Mouse (Mus musculus): ENCODE measurements around the gene E130114P18Rik.

Gene E130114P18Rik

DNA sequence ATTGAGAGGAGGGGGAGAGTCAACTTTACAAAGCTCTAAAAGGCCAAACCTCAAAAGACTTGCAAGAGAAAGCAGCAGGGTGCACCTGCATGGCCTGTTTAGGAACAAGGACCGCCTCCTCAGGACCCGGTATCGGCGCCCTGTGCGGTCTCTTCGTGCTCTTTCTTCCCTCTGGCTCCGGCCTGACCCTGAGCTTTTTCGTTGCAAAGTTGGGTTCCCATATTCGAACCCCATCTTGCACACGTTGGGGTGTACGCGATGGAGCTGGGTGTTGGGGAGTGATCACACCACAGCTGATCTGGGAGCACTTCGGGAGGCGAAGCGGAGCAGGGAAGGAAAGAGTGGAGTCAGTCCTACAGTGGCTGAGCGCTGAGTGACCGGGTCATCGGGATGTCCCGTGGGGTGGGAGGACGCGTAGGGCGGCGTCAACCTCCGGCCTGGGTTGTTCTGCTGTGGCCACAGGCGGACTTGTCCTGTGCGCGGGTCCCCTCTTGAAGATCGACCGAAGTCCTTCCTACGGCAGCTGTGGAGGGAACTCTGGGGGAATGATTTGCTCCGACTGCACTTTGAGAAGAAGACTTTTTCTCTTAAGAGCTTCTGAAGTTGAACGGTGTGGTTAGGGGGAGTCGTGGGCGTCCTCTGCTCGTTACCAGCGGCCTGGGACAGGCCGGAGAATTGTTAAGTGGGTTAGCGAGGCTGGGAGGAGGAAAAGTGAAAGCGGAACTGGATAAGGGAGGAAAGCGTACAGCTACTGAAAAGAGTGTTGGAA lies 26.2 kb downstream of the E130114P18Rik start:
- DNase-seq (ENCODE audit: low spot score): peak; percentile 64

DNA sequence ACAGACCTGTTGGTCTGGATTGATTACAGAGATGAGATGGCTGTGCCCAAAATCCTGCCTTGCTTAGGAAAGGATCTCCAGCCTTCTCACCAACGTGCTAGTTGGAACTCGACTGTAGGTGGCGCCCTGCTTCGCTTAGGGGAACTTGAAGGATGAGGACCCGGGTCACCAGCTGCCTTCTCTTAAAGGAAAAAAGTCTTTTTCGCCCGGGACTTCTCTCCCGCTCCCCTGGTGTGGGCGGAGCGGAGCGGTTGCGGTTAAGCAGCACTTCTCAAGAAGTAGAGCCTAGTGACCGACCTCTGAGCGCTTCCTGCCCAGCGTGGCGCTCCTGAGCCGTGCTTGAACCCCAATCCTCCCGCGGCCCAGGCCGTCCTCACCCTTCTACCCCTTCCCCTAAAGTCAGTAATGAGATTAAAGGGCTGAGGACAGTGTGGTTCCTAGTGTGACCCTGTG lies 26.8 kb downstream of the E130114P18Rik start:
- DNase-seq (ENCODE audit: low spot score): peak; percentile 79

DNA sequence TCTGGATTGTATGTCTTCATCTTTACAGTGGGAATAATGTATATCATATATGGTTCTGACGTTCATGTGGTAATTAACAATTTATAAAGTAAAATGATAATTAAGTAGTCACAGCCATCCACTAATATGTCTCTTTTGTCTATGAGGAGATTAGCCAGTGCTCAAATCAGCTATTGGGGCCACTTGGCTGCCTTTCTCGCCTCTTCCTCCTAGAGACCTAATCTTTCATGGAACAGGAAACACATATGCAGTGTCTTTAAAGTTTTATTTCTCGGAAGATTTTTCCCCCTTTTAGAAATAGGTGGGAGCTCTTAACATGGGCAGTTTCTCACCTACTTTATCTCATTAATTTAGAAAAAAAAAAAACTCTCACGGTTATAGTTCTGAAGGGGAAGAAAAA lies 27.5 kb downstream of the E130114P18Rik start:
- DNase-seq (ENCODE audit: low spot score): no peak

DNA sequence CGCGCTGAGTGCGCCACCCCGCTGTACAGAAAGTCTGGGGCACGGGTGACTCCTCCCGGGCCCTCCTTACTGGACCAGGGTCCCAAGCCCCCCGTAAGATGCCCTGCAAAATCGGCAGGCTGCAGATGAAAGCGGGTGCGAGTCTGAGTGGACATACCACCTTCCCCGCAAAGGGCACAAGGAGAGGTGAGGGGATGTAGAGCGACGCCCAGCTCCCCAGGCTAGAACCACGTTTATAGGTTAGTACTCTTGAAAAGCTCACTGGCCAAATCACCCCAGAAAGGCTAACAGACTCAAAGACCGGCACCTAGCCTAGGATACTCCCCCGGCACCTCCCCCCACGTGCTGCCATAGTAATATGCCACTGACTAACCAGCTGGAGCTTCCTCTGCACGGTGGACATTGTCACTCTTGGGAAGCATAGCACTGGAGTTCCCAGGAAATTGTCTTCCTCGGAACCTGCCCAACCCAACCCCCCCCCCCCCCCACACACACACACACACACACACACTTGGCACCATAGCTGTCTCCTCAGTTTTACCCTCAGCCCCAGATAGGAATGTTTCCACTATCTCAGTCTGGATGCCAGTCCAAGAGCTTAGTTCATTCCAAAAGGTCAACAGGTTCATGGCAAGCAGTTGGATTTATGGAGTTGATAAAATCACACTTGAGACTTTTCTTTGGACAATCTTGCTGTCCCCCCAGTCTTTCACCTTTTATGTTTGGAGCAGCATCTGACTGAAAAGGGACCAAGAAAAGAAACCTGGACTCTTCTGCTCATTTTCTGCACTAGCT lies 31.6 kb downstream of the E130114P18Rik start:
- no peak for DNase-seq (ENCODE audit: low spot score)

DNA sequence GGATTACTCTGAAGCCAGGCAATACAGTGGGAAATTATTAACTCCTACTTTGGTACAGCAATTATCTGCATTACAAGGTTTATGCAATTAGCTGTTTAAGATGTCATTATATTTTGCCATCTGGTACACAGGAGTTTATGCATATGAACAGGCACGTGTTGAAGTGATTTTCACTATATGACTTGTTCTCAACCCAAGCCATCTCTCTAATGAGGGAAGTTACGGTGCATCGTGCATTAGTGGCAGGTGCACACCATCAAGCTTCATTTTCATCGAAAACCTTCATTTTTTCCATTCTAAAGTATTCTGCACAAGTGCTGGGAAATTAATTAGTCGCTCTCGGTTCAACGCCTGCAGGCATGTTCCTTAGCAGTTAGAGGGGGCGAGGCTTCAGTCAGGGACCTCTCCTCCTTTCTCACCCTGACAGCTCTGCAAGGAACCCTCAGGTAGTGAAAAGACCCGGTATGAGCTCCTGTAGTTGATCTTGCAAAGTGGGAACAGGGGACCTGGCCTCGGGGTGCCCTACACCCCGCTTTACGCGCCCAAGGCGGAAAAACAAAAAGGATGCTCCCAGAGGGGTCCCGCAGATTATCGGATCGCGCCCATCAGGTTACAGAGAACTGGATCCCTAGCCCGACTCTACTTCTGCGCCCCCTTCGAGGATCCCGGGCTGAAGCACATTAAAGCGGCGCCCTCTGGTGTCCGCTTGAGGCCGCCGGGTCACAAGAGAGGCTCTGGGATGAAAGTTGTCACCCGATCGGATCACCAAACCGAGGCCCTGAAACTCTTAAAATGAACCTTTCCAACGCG lies 32.4 kb downstream of the E130114P18Rik start:
- DNase-seq (ENCODE audit: low spot score): peak; percentile 71

DNA sequence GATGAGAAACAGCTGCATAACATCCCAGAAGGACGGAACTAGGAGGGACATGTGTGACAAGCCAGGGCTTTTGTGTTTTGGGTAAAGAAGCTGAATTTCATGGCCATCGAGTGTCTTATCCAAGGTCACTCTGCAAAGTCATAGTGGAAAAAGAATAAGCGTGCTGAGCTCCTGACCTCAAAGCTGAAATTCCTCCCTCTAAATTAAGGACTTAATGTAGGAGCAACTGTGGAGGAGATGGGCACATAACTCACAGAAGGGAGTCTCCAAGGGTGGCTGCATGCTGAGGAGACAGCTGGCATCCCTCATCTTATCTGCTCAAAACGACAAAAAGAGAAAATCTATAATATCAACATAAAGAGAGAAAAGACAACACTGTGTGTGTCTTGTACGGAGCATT lies 33.9 kb downstream of the E130114P18Rik start:
- no peak for DNase-seq (ENCODE audit: low spot score)

DNA sequence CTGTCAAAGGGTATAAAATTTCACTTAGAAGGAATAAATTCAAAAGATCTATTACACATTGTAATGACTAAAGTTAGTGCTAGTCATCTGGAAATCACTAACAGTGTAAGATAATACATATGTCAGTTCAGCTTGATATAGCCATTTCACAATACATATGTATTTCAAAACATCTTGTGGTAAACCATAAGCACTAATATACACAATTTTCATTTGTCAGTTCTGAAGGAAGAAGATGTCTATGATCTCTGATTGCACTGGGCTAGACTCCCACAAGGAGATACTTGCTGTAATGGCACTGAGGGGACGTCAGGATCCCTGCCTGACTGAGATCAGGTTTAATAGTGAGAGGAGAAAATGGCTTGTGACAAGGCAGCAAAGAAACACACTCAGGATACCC lies 44.5 kb downstream of the E130114P18Rik start:
- DNase-seq (ENCODE audit: low spot score): no peak

DNA sequence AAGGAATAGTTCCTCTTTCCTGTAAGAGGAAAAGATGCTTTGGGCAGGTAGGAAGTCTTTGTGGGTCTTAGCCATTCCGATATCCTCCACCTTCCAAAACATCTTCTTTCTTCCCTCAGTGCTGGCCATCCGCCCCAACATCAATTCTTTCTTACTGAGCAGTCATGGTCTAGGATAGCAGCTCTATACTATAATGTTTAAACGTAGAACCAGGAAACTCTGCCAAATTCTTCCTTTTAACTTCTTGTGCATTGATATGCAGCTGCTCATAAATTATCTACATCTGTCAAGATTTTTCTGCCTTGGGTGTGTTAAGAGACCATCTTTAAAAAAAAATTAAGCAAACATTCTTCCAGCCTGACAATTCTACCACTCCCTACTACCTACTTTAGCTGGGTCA lies 47.5 kb downstream of the E130114P18Rik start:
- DNase-seq (ENCODE audit: low spot score): no peak

DNA sequence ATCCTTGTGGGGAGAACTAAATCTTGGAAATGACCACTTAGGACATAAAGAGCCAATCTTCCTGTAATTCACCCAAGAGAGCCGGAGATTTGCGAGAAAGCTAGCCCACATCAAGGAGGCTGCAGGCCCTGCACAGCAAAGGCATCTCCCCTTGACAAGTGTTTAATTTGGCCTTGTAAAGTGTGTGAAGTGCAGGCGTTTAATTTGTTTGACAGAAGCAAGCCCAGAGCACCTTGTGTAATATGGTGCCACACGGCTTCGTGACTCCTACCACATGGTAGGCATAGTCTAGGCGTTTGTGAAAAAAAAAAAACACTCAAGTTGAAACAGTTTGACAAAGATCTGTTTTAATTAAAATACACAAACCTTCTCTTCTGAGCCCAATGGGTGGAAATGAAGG lies 47.9 kb downstream of the E130114P18Rik start:
- DNase-seq (ENCODE audit: low spot score): no peak

DNA sequence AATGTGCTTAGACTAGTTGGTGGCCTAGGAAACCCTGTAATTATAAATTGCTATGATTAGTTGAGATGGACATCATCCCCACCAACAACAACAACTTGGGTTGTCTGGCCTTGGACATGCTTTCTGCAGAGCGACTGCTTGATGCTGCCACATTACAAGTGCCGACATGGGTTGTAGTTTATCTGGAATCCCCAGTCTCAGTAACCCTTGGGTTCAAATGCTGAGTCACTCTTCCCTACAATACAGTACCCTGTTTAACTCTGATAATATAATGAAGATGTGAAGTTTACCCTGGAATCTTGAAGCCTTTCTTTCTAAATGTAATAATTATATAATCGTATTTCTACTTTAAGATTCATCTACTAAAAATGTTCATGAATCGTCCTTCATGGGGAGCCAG lies 49.4 kb downstream of the E130114P18Rik start:
- DNase-seq (ENCODE audit: low spot score): no peak

DNA sequence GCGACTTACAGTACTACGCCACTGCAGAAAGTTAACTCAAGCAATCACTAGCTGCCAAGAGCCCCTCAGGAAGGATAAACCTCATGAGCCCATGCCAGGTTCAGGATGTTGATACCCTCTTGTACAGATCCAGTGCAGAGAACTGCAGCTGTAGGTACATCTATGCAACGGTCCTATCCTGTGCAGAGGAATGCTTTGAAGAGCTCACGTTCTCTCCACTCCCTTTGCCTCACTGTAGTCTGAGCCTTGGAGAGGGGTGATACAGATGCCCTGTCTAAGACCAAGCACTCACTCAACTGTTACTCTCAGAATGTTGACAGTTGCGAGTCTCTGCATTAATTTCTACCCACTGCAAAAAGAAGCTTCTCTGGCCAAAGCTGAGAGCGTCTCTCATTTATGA lies 54.5 kb downstream of the E130114P18Rik start:
- no peak for DNase-seq (ENCODE audit: low spot score)

DNA sequence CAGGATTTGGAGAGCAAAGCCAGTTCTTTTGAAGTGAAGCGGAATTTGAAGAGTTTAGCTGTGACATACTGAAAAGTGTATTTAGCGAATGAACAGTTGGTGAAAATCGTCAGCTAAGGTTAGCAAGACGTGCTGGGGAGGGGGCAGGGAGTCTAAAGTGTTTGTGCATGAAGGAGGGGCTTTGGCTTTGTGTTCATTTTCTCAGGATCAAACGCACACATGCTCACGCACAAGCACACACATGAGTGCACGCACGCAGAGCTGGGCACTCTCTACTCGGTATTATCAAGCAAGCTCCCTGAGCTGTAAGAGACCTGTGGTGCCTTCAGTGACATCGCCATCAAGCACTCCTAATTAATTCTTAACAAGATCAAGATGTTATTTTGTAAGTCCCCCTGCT lies 55.2 kb downstream of the E130114P18Rik start:
- no peak for DNase-seq (ENCODE audit: low spot score)

DNA sequence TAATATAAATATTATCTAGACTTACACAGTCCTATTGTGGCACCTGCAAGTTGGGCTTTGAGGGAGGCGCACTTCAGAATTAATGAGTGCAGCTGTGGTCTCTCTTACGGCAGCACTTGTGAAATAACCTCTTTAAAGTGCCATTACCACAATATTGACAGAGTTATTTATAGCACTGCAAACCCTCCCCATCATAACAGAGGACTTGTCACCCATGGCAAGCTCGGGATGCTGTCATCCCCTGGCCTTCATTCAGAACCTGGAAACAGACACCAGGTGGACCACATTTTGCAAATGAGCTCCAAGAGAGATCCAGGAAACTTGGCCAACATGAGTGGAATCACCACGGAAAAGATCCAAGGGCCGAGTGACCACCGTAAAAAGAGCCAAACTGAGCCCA lies 63.3 kb downstream of the E130114P18Rik start:
- DNase-seq (ENCODE audit: low spot score): no peak

DNA sequence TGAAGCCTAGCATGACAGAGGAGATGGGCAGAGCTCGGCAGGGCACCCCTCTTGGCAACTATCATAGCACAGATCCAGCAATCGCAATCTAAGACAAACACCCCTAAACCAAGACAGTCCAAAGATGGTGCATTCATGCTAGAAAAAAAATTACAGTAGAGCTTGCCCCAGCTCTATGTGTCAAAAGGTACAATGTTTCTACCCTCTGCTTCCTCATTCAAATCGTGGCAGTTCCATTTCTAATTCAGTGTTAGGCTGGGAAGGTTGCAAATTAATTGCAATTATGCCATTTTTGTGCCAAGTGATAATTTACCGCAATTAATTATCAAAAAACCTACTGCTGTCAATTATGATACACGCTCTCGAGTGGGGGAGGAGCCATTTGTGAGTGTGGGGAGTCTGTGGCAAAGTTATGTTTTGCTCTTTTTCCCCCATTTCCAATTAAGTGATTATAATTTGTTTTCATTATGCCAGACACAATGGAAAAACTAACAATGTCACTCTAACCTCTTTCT lies 63.7 kb downstream of the E130114P18Rik start:
- DNase-seq (ENCODE audit: low spot score): no peak

DNA sequence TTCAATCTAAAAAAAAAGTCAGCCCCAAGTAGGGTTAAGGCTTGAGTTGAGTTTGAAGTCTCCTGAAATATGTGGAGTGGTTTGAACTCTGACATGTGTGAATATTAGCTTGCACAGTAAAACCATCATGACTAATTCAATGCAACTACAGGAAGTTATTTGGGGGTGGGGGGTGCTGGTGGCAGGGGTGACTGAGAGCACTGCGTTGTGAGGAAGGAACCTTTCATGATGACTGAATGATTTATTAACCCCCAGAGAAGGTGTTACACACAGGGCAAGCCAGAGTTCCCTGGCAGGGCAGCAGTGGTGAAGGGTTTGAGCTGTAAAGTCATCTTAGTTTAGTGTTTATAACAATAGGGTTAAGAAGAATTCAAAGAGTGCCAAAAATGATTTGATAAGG lies 65.3 kb downstream of the E130114P18Rik start:
- DNase-seq (ENCODE audit: low spot score): no peak

DNA sequence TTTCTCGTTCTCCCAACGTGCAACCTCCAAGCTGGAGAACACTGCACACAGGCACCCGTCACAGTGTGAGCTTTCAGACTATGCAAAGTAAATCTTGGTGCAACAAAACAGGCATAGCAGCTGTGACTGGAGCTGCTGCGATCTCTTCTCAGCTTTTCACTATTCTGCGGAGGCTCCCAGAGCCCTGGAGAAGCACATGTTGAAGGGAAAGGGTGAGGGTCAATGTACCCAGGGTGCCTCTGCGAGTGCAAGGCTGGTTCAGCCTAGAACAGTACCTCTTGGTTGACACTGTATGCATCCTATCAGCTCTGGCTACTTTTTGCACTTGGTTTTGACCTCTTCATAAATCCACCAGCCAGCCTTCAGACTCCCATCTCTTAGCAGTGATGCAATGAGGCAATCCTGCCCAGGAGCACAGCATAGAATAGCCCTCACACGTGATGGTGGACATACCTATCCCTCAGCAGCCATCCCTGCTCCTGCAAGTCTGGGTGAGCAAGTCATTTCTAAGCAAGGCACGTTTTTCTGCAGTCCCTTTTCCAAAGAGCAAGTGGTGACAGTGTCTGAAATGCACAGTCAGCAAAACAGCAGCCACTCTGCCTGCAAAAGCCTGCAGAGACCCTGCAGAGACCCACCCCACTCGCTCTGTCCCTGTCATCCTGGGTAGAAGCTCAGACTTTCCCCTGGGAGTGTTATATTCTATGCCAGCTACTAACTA lies 67.7 kb downstream of the E130114P18Rik start:
- DNase-seq (ENCODE audit: low spot score): no peak

DNA sequence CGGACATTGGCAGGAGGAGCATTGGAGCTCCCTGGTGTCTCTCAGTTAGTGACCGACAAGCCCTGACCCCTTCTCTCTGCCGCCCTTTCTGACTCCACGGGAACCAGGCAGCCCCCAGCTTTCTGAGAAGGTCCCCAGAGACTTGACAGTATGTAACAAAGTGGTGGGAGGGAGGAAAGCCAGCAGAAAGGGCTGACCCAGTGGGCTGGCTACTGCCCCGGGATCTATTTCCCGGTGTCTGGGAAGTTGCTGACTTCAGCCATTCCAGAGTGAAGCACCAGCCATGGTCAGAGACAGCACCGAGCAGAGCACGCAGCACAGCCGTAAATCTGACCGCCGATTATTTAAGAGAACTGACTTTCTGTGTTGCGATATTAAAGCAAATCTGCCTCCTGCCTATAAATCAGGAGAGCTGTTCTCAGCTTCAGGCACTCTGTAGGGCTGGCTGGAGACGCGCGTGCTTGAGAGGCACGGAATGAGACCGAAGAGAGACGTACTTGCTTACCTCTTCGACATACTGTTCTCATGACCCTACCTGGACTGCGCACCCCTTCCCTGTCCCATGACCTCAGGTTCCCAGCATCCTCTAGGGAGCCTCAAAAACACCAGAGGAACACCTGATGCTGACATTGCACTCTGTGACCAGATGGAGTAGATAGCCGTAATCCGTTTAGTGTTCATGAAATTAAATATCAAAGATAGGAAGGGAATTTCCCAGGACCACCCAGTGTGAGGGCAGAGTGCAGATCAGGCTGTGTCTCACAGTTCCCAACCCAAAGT lies 70.3 kb downstream of the E130114P18Rik start:
- no peak for DNase-seq (ENCODE audit: low spot score)

DNA sequence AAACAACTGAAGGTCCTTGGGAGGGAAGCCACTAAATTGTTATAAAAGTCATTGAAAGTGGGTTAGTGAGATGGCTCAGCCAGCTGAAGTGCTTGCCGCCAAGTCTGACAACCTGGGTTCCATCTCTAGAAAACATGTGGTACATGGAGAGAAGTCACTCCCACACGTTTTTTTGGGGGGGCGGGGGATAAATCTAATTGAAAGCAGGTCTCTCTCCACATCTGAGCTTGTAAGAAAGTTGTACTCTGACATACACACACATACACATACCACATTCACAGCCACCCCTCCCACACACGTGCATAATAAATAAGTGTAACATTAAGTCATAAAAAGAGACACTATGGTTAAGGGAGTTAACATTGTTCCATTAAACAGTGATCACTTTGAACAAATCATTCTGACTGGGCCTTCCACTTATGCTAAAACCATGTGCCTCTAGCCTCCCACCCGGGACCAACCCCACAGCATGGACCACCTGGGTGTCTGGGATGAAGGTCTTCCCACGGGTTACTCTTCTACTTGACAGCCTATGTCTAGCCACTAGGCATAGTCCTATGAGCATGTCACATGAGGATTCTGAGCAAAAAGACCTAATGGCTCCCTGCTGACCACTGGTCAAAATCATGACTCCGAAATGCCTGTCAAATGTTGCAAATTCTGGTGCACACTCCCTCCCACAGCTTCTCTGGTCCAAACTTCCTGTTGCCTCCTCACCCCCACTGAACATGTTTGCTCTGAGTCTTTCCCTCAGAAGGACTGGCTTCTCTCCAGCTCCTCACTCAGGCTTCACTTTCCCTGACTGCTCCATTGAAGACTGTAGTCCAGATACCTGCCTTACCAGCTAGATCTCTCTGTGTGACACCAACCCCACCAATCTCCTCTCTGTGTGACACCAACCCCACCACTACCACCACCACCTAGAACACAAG lies 80.9 kb downstream of the E130114P18Rik start:
- no peak for DNase-seq (ENCODE audit: low spot score)

DNA sequence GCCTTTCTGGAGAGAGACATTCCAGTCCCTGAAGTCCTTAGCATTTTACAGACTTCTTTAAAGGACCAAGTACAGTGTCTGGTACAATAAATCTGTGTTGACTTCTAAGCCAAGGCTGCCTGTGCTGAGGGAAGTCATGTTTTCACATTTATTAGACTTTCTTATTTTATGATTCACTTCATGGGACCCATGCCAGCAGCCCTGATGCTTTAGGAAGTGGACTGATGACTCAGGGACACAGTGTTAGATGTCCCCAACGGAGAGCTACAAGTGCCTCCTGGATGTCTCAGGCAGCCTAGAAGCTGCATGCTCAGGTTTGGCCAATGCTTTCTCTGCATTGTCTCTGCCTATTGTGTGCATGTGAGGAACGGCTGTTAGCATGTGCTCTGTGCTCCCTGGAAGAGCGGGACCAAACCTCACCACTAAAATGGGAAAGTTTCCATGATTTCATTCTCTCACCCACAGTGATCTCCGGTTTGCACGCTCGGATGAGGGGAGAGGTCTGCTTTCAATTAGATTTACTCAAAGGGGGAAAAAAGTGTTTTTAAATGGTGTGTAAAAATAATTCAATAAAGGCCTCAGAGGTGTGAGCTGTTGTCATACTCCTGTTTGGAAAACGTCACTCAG lies 82.4 kb downstream of the E130114P18Rik start:
- no peak for DNase-seq (ENCODE audit: low spot score)
